Mouse (Mus musculus) mouse embryonic stem cell (cell line): ENCODE results near the gene Exosc1.

Source experiments
- in situ Hi-C, 2 experiments: fragments of 300-500 bp; cut with MboI; formaldehyde crosslinking; loops; 1 replicate in 1 of 2; 3 replicates in 1 of 2; pipeline ENCODE4 v1.14.3; 2019 to 2020; ENCODE audit warnings: low sequenced_read_pairs in 2 of 2, low pct_unique_long_range_greater_than_20kb in 1 of 2, mixed read lengths in 1 of 2; ENCODE audit not compliant: unreplicated experiment in 1 of 2

Exosc1 gene

GRCm38 (mm10) chr19:41933179-41934086, at the start of gene Exosc1, which contains the start of gene Zdhhc16:
Gene Exosc1 (minus strand): TSS chr19:41933423.
Gene Zdhhc16 (plus strand): TSS chr19:41933480.
- in situ Hi-C loops: no loop called here

- in situ Hi-C loops: no loop called here
These were observed 49.5 kb upstream of the Exosc1 start for GRCm38 (mm10) chr19:41982791-41983150.

GRCm38 (mm10) chr19:41981931-41982790, 48.9 kb upstream of the Exosc1 start:
- in situ Hi-C loops: no loop called here

- in situ Hi-C loops: no loop called here
These were observed 48.3 kb upstream of the Exosc1 start, which contains the start of gene Ubtd1 for GRCm38 (mm10) chr19:41981595-41981927. Gene Ubtd1 (plus strand): TSS chr19:41981763.

GRCm38 (mm10) chr19:41980819-41981594, 47.8 kb upstream of the Exosc1 start, which contains the start of gene Mms19:
Gene Mms19 (minus strand): TSS chr19:41981157.
- in situ Hi-C loops: no loop called here

- in situ Hi-C loops: no loop called here
These were observed 47.2 kb upstream of the Exosc1 start for GRCm38 (mm10) chr19:41980422-41980818.

- in situ Hi-C loops: no loop called here
These were observed 40.9 kb upstream of the Exosc1 start for GRCm38 (mm10) chr19:41973891-41974794.

GRCm38 (mm10) chr19:41969618-41970017, 36.4 kb upstream of the Exosc1 start:
- in situ Hi-C loops: no loop called here

- in situ Hi-C loops: no loop called here
These were observed 20.4 kb upstream of the Exosc1 start for GRCm38 (mm10) chr19:41953574-41953973.

- in situ Hi-C loops: no loop called here
These were observed 19.1 kb upstream of the Exosc1 start for GRCm38 (mm10) chr19:41952287-41952686.

GRCm38 (mm10) chr19:41943841-41944240, 10.6 kb upstream of the Exosc1 start:
- in situ Hi-C loops: no loop called here

- in situ Hi-C loops: no loop called here
These were observed 5.3 kb upstream of the Exosc1 start for GRCm38 (mm10) chr19:41938539-41938938.

GRCm38 (mm10) chr19:41935921-41936320, 2.7 kb upstream of the Exosc1 start:
- in situ Hi-C loops: no loop called here

GRCm38 (mm10) chr19:41934124-41934523, 901 bp upstream of the Exosc1 start:
- in situ Hi-C loops: no loop called here

- in situ Hi-C loops: no loop called here
These were observed 537 bp downstream of the Exosc1 start for GRCm38 (mm10) chr19:41932686-41933085.

- in situ Hi-C loops: no loop called here
These were observed 12.7 kb downstream of the Exosc1 start for GRCm38 (mm10) chr19:41920412-41921067.

- in situ Hi-C loops: no loop called here
These were observed 13.8 kb downstream of the Exosc1 start for GRCm38 (mm10) chr19:41919471-41919870.
